Mouse (Mus musculus) inflammation-experienced regulatory T-cells, adult 6 months (primary cell): ENCODE measurements at regions not wholly inside any gene's neighbourhood (a gene's known extent, or its start where the extent isn't known, plus 50 kb on each side); places are given as distances from the start of the nearest gene placed in this dataset.
"Not testable (repeated sequence)": the region's sequence is repeated elsewhere in the genome, so short reads cannot be mapped to it uniquely, and the experiment has no call there.

Experiments used
- ATAC-seq: one replicate; pipeline ENCODE4 v1.8.0; 2017

DNA sequence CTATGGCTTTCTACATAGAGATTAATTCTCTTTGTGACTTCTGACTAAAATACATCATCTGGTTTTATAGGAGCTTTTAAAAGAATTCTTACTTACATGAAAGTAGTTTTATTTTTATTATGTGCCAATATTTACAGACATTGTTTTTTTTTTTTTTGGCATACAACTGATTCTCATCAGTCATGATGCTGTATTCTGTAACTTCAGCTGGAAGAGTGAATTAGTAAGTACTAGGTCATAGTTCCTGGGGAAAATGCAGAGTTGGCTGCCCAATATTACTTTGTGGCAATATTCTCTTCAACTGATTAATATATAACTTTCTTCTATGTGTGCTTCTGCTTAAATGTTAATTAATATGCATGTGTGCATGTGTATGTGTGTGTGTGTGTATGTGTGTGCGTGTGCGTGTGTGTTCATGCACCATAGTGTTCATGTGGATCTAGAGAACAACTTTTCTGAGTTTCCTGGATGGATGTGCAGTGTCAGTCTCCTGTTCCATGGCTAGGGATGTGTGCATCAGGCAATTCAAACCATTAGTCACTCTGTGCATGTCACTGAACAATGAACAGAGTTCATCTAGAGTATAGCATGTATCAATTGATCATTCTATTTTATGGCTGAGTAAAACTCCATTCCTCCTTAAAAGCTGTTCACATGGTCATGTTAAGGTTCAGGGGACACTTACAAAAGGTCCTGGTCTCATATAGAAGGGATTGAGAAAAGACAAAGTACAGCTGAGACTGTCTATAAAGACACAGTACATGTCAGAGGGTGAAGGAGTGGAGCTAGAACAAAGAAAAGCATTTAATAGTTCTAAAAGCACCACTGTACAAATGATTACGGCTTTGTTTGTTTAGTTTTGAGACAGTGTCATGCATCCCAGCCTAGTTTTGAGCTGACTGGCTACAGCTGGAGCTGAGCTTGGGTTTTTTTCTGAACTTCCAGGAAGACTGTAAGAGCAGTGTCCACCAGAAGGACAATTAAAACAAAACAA lies 431.8 kb downstream of the Lmo7 start:
- ATAC-seq, result no peak

DNA sequence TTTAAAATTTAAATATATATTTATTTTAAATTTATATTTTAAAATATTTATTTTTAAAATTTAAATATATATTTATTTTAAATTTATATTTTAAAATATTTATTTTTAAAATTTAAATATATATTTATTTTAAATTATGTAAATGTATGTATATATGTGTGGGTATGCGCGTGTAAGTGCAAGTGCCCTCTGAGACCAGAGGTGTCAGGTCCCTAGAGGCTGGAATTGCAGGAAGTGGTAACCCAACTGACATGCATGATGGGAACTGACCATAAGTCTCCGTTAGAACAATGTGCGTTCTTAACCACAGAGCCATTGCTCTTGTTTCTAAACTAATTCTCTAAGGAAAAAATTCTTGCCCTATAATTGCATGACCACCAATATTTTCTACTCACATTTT lies 420.7 kb downstream of the Lmo7 start:
- ATAC-seq, result not testable (repeated sequence)

DNA sequence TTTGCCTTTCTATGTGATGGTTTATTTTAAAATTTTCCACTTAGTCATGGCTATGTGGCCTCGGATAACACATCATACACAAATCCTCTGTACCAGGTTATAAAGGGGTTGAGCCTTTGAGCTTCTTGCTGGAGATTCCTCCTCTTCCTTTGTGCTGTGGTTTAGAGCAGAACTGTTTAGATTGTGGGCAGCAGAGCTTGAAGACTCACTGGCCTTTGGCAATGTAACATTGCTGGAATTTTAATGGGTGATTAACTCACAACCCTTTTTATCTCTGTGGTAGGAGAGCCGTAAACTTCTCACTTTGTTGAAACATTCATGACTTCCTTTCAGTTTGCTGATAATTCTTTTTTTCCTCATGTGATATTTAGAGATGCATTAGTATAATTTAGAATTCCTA lies 413.0 kb downstream of the Lmo7 start:
- no peak for ATAC-seq

DNA sequence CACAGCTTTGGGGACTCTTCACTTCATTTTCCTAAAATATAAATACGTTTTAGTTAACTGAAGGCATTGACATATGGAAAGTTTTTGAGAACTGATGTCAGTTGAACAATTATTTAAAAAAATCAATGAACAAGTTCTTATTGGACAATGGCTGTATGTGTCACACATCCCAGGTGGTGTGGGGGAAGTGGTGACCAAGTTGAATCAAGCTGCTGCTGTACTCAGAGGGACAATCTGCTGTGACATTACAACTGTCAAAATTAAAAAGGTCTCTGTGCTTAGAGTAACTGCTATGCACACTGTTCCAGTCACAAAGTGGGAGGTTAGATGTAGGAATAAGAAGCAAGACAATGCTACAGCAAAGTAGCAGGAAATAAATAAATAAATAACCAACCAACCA lies 409.2 kb downstream of the Lmo7 start:
- ATAC-seq, result no peak

DNA sequence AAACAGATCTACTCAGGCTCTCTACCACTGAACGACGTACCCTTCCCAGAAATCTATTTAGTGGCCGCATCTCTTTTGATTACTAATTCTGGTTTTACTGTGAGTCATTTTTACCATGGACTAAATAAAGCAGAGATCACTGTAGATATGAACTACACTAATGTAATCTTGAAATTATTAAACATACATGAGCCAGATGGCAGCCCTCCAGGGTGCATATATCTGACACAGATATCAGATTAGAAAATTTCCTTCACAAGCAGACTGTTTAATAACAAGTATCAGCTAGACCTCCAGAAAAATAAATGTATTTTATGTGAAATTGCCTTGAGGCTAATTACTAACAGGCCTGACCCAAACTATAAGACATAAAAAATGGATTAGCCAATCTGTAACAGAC lies 388.4 kb downstream of the Lmo7 start:
- ATAC-seq, result no peak

DNA sequence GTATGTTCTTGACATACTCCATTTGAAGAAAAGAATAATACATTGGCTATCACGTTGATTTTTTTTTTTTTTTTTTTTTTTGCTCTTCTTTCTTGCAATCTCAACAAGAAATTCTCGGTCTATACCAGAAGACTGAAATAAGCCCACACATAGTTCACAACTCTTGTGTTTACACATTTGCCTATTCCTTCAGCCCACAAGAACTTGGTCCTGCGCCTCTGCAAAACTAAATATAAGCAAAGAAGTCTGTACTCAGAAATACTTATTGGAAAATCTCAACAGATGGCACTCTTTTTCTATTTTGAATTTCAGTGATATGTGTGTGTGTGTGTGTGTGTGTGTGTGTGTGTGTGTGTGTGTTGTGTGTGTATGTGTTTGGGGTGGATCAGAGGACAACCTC lies 376.4 kb downstream of the Lmo7 start:
- no peak for ATAC-seq

DNA sequence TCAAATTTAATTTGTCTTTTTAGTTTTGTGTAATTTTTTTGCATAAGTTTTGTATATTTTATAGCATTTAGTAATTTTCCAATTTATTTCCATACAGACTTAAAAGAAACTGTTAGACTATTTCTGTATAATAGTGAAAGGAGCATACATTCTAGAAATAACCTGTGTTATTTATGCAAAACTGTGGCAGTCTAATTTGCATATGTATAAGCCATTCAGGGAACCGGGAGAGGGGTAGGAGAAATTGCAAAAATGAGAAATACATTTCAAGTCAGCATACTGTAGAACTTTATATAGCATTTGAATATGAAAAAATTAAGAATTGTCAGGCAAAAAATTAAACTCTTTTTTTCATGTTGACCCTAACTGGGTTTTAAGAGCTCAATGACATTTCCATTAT lies 364.3 kb downstream of the Lmo7 start:
- no peak for ATAC-seq

DNA sequence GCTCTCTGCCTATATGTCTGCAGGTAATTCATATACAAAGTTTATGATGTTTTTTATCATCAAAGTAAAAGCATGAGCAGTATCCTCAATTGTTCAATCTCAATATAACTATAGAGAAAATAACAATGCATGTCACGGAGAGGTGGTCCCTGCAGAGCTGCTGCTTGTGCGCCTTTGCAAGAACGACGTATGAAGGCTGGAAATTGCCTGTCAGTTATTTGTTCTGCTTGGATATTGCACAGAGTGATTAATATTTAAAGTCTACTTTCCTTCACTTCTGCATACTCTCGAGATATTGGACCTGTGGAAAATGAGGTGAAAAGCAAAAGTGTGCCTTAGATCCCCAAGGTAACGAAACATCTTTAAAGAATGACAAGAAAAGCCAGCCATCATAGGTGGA lies 362.8 kb downstream of the Lmo7 start:
- ATAC-seq, result no peak

DNA sequence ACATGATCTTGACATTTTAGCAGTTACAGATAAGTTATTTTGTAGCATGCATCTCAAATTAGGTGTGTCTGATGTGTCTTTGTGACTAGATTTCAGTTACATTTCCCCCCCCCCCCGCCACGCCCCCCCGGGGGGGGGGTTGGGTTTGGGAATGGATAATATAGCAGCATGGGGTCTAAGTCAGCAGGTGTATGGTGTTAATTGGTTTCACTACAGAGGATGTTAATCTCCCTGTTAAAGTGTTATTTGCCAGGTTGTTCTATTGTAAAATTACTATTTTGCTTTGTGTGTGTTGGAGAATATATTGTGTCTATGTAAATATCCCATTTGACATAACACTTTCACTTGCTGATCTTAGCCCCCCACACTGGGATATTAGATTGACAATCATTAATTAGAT lies 319.2 kb downstream of the Lmo7 start:
- no peak for ATAC-seq

DNA sequence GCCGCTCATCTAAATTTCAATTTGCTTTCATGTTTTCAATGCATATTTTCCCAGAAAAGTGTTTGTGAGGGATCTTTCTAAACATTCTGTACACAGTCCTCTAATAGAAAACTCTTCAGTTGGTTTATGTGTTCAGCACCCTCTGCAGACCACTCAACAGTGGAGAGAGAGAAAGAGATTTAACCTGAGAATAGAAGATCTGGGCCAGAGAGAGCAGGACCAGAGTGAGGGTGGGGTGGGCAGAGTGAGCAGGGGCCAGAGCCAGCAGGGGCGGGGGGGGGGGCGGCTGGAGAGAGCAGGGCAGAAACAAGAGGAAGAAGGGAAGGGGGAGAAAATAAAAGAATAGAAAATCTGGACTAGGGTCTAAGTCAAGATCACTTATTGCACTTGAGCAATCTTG lies 318.7 kb downstream of the Lmo7 start:
- ATAC-seq, result no peak

DNA sequence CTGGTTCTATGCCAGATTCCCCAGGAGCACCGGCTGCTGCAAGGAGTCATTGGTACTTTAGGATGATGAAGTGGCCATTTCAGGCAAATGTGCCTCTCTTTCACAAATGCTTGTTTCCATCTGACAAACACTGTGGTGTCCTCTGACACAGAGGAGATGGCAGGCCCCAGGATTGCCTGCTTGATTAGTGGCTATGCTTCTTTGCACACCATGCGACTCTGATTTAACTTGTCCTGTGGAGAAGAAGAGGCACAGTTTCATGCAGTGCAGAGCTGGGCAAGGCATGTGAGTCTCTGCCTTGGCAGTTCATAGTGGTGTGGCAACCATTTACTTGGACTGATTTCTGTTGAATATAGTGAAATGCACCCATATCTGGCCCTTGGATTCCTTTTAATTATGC lies 308.4 kb downstream of the Lmo7 start:
- ATAC-seq, result no peak

DNA sequence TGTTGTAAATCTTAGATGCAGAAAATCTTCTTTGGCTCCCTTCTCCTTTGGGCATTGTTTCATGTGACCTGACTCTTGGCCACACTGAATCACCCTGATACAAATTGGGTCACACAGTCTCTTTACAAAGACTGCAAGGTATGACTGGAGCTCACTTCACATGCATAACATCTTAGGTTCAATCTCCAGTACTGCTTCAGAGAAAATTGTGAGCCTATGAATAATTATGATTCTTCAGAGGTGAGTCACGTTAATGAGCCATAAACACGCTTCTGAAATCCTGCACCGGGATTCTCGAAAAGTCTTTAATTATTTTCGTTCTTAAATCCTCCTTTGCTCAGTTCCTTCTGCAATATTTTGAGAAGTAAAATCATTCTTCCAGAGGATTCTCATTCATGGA lies 307.7 kb downstream of the Lmo7 start:
- no peak for ATAC-seq

DNA sequence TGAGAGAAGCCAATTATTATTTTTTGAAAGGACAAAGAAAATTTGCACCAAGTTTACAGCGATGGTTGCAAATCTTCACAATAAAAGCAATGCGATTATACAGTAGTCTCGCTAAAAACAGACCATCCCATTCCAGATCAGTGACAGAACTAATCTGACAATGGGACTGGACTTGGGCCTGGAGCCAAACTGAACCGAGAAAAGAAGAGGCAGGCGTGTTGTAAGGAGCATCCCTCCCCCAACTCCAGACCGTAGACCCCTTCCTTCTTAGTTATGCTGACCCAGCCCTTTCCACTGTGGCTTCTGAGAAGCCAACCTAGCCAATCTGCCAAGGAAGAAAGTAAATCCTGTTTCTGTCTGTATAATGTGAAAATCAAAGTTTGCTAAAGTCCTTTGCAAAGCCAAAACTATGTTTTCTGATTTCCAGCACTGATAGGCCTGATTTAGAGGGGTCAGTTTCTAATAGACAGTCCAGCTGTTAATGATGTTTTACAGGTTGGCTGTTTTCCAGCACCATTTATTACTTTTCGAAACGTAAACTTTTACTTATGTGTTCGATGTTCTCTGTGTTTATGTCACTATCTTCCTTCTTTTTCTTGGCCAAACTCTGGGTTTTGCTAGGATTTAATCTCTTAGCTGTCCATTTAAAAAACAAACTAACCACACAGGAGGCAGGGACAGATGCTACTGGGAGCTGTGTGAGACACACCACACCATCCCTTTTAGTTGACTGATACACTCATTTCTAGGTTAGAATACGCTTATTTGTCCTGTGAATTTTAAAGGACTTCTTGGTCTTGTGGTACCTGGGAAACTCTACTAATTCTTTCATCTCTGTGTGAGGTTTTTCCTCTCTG lies 301.5 kb downstream of the Lmo7 start:
- no peak for ATAC-seq

DNA sequence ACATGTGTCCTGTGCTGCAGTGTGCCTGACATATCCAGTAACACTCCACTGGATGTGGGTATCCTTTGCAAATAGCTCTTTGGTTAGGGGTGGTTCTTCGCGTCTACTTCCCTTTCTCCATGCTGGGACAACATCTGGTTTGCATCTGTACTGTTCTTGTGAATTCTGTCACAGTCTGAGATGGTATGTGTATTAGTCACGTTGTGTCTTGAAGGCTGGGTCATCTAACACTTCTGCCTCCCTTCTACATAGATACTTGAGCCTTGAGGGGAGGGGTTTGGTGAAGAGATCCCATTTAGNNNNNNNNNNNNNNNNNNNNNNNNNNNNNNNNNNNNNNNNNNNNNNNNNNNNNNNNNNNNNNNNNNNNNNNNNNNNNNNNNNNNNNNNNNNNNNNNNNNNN lies 294.9 kb downstream of the Lmo7 start:
- ATAC-seq, result no peak

DNA sequence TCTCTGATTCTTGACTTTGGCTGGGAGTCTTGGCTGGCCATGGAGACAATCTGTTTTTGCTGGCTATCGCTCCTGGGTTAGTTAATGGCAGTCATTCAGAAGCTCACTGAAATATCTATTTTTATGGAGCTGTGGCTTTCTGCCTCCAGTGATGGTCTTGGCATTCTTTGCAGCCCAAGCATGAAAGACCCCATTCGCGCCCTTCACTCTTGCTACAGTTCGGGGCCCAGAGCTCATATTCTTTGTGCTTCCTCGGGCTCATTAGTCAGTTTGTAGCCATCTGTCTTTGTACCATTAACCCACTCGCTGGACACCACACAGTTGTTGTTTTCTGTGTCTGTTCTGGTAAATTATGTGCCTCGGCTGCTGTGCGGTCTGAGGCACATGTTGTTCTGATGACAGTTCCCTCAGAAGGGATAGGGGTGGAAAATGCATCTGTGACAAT lies 290.4 kb downstream of the Lmo7 start:
- ATAC-seq, result no peak

DNA sequence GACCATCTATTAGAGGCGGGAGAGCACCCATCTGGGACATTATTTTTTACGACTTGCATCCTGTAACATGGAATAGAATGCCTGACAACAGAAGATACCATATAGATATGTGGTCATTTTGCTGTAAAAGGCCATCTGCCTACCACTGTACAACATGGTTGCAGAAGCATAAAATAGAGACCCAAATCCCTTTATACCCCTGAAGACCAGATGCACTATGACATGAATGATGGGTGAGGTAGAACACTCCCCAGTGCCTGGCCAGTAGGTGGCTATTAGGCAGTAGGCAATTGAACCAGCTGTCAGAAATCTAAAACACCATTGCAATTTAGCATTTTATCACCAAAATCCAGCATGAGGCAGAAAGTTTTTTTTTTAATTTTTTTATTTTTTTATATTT lies 289.6 kb downstream of the Lmo7 start:
- ATAC-seq, result no peak

DNA sequence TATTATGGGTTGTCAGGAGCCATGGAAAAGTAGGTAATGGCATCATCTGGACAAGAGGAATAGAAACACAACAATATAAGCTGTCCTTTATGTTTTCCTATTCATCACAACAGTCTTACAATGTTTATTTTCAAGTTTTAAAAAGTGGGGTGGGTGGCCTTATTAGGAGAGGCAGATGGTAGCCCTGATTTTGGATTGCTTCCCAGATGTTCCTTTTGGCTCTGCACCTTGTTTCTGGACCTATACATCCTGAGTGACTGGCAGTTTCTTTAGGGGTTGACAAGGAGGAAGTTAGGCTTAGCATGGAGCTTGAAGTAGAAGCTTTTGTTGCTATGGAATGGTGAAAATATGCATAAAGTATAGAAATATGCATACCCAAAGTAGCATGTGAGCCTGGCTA lies 286.8 kb downstream of the Lmo7 start:
- ATAC-seq, result no peak

DNA sequence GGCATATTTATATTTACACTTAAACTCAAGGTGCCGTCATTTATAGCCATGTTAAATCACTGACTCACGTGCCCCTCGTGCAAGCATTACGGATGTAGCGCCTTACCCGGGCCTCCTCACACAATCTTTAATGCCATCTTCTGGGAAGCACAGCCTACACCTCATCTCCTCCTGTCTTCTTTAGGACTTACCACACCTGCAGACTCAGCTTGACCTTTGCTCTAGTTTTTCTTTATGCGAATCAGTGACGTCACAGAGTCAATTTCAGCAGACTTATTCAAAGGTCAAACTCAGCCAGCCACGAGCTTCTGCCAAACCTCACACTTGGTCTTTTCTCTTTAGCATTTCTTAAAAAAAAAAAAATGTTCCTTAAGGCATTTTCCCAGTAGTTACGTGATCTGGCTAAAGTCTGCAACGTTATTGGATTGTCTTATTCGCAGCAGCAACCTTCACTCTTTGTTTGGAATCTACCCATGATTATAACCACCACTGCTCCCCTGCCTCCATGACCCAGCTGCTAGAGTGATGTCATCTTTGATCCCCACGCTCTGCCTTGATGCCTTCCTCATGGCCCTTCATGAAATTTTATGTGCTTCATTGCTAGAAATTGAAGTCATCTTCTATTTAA lies 285.3 kb downstream of the Lmo7 start:
- ATAC-seq, result no peak

DNA sequence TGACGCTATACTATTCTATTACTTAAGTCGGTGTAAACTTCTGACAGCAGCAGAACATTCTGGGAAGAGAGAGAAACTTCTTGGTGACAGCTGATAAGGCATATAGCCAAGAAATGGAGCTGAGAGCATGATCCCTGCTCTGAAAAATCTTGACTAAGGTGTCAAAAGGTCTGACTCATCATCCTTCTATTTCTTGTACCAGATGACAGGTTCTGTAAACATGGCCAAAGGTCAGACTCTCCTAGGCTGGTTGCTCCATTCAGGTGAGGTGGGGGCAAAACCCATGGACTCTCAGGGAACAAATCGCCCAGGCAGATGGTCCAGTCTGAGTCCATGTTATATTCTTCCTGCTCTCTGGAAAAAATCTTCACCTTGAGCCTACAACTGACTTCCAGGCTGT lies 283.5 kb downstream of the Lmo7 start:
- ATAC-seq, result no peak

DNA sequence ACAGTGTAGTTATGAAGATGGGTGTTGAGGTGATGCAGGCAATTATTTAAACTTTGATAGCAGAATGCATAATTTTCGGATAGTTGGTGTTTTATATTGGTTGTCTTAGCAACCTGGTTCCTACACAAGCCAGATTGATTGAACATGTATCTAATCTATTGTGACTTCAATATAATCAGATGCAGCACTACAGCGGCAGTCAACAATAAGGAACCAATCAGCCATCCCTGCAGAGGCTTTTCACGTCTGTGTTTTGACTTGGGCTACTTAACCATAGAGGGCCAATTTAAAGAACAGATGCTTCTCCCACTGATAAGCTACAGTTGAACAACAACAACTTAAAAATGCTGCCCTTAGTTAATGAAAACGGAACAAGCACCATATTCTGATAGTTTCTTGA lies 267.8 kb downstream of the Lmo7 start:
- ATAC-seq, result no peak

DNA sequence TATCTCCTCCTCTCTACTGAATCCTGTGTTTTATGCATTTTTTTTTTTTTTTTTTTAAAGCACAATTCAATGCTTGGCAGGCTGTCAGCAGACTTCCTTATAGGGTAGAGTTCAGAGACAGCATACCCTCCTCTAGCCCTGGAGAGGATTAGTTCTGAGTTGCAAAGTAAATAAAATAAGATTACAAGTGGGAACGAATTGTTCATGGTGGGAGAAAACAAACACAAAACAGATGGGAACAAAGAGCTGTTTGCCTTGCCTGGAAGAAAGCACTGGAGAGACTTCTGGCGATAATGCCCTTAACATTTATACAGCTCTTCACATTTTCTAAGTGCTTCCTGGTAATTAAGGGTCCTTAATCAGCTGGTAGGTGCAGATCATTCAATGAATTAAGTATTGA lies 254.6 kb downstream of the Lmo7 start:
- no peak for ATAC-seq
